Mouse (Mus musculus): ENCODE measurements around the gene Tap2.

DNA sequence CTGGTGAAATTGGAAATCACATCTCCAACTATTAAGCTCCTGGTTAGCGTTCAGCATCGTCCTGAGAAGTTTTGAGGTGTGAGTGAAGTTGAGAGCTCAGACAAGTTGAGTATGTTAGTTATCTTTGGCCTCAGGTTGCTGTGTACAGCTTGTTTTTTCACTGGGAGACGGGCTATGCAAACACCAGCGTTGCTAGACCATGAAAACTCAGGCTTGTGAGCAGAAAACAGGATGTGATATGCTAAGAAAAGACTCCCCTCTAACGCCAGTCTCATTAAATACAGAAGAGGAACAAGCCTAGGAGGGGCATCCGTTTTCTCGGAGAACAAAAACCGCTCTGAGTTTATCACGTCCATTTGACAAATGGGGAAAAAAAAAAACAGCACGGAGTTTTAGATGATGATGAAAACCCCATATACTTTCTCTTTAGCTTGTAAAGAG, 36.3 kb downstream of the Tap2 start:
- no peak for TF ChIP-seq GATA1 (IDR thresholded peaks at IDR 0.05; ENCODE audit: borderline replicate concordance, low read length)
- no peak for TF ChIP-seq FLI1 (IDR thresholded peaks at IDR 0.05; ENCODE audit: low read length)

All from megakaryocyte, embryonic 14.5 days (primary cell).